Mouse (Mus musculus): ENCODE results near the gene Spindoc.
"Not testable (repeated sequence)": the region's sequence is repeated elsewhere in the genome, so short reads cannot be mapped to it uniquely, and the experiment has no call there.

Spindoc gene

DNA sequence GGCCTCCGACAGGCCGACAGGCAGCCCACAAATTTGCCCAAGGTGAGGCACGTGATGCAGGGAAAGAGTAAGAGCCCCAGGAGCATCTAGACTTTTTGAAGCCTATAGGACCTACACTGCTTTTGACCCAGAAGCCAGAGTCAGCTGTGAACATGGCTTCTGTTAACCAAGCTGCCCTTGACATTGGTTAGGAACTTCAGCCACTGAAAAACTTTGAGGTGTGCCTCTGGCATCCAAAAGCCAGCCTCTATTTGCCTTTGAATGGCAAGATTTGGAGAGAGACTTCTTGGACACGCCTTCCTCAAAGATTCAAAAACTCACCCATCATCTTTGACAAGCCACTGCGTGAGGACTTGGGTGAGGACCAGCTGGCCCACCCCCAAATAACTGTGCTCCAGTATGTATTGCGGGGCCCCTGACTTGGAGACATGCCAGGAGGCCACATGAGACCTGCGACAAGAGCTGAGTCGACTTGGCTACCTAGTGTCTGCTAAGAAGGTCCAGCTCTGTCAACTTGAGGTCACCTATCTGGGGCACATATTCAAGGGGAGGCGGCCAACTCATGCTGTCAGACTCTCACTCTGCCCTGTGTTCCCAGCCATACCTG, 21.9 kb upstream of the Spindoc start:
- ATAC-seq (ENCODE audit: insufficient number of reproducible peaks, low FRiP score, low TSS enrichment): no peak

GRCm38 (mm10) chr19:7400635-7401034, 17.8 kb upstream of the Spindoc start:
- ATAC-seq (ENCODE audit: insufficient number of reproducible peaks, low FRiP score, low TSS enrichment): no peak

GRCm38 (mm10) chr19:7398898-7399297, 16.1 kb upstream of the Spindoc start:
- not testable (repeated sequence) for ATAC-seq (ENCODE audit: insufficient number of reproducible peaks, low FRiP score, low TSS enrichment)

GRCm38 (mm10) chr19:7396867-7397826, 14.4 kb upstream of the Spindoc start:
- not testable (repeated sequence) for ATAC-seq (ENCODE audit: insufficient number of reproducible peaks, low FRiP score, low TSS enrichment)

DNA sequence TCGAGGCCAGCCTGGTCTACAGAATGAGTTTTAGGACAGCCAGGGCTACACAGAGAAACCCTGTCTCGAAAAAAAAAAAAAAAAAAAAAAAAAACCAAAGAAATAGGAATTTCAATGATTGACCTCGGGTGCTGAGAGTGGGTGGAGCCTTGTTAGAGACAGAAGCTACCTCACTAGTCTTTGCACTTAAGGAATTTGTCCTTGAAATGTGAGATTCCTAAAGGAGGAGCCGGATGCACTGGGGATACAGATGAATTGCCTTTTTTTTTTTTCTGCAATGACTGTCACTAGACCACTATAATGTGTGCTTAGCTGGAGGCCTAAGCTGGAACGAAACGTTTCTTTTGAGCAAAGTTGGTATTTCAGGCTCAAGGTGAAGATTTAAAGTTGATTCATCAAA, 5.7 kb upstream of the Spindoc start:
- no peak for ATAC-seq (ENCODE audit: insufficient number of reproducible peaks, low FRiP score, low TSS enrichment)

- no peak for ATAC-seq (ENCODE audit: insufficient number of reproducible peaks, low FRiP score, low TSS enrichment)
These were observed 3.2 kb upstream of the Spindoc start for GRCm38 (mm10) chr19:7386042-7386441.

DNA sequence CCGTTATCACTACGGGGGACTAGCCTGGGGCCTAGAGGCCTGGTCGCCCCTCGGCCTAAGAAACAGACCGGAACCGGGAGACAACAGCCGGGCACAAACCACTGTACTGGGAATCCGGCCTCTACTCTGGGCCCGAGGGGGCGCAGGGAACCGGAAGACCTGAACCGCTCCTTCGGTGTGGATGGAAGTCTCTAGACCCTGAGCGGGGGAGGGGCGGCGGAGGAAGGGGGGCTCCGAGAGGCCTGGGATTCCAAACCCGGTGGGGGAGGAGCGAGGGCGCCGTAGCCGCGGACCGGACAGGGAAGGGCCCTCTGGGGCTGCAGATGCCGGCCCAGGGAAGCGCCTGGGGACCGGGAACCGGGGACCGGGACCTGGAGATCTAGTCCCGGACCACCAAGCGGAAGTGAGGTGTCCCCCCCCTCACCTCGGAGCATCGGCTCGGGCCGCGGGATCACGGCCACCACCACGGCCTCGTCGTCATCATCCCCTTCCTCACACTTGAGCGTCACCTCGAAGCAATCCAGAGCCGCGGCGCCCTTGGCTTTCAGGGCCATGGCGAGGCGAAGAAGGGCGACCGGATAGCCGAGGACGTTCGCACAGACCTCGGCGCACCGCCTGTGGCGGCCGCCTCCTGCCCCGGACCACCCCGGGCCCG, 419 bp downstream of the Spindoc start:
- ATAC-seq (ENCODE audit: insufficient number of reproducible peaks, low FRiP score, low TSS enrichment): peak; percentile 36; the same call in 1 of the 2 replicates

DNA sequence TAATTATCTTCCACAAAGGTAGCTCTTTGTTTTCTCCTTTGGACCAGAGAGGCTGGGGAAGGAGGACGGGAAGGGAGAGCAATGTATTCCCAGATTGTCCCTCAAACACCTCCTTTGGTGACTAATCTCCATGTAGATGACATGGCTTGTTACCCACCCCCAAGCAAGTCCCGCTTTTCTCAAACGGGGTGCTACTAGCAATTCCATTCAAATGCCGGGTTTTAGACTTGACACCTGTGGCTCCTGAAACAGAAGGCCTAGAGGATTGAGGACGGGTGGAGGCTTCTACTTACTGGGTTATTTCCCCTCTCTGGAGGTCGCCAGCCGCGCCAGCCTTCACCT, 917 bp downstream of the Spindoc start:
- ATAC-seq (ENCODE audit: insufficient number of reproducible peaks, low FRiP score, low TSS enrichment): no peak

DNA sequence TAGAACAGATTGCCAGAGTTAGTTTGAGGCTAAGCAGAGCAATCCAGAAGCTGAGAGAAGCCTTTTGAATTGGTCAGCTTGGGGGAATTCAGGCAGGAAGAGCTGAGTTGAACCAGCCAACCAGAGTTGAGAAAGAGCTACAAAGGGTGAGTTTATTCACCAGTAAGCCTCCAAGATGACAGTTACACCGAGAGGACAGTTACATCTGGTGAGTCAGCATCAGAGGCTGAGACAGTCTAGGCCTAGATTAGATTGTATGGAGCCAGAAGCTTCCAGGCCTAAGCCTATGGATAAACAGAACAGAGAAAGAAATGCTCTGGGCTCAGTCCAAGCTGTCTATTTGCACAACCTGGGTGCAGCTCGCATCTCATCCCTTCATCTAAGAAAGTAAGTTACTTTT, 5.2 kb downstream of the Spindoc start:
- ATAC-seq (ENCODE audit: insufficient number of reproducible peaks, low FRiP score, low TSS enrichment): no peak

DNA sequence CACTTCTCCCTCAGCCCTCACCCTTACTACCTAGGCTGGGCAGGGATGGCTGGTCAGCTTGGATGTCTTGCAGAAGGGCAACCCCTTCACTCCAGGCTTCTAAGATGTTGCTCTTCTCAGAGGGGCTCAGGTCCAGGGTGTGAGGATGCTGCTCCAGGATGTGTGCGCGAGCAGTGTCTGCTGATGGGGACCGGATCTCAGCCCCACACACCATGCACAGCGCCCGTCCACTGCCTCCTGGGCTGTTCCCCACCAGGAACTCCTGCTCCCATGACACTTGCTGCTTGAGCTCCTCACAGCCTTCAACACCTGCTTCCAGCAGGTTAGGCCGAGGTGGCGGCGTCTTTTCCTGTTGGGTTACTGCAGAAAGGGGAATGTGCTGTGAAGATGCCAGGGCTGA, 8.3 kb downstream of the Spindoc start:
- no peak for ATAC-seq (ENCODE audit: insufficient number of reproducible peaks, low FRiP score, low TSS enrichment)

- ATAC-seq (ENCODE audit: insufficient number of reproducible peaks, low FRiP score, low TSS enrichment): not testable (repeated sequence)
These were observed 13.3 kb downstream of the Spindoc start for GRCm38 (mm10) chr19:7369469-7369868.

GRCm38 (mm10) chr19:7353636-7354035, 29.2 kb downstream of the Spindoc start:
- ATAC-seq (ENCODE audit: insufficient number of reproducible peaks, low FRiP score, low TSS enrichment): no peak

DNA sequence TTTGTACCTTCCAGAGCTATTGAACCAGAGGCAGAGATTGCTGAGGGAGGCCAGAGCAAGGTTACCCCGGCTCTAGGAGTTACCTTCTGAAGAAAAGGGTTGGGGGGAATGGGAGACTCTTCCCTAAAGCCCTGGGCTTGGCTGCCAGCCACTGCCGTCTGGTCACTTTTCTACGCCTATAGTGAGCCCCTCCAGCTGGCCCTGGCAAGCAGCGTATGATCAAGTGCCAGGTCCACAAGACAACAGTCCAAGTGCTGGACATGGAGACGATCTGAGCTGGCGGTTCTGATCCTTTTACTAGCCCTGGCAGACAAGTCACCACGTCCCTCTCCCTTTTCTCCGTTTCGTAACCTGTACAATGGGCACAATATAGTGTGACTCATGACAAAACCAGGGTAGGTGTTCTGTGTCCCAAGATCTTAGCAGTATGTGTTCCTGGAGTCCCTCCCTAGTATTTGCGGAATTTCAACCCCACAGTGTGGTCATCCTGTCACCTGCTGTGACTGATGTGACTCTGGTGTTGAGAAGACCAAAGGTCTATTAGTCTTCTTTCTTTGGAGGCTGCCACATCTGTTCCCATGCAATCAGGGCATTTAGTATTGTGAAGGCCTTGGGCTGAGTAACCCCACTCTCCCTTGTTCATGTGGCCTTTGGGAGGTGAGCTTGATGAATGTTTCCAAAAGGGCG, 29.8 kb downstream of the Spindoc start:
- ATAC-seq (ENCODE audit: insufficient number of reproducible peaks, low FRiP score, low TSS enrichment): no peak

GRCm38 (mm10) chr19:7349993-7350392, 32.8 kb downstream of the Spindoc start:
- no peak for ATAC-seq (ENCODE audit: insufficient number of reproducible peaks, low FRiP score, low TSS enrichment)

GRCm38 (mm10) chr19:7345235-7345755, 37.5 kb downstream of the Spindoc start:
- ATAC-seq (ENCODE audit: insufficient number of reproducible peaks, low FRiP score, low TSS enrichment): no peak

DNA sequence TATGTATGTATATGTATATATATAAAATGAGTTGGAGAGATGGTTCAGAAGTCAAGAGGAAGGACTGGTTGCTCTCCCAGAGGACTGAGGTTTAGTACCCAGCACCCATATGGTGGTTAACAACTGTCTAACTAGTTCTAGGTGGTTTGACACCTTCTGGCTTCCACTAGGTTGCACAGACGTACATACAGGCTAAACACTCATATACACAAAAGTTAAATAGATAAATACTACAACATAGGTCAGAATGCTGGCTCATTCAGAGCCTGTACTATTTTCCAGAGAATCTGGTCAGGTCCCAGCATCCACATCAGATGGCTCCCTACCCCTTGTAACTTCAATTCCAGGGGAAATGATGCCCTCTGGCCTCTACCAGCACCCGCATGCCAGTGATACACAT, 40.1 kb downstream of the Spindoc start:
- no peak for ATAC-seq (ENCODE audit: insufficient number of reproducible peaks, low FRiP score, low TSS enrichment)

DNA sequence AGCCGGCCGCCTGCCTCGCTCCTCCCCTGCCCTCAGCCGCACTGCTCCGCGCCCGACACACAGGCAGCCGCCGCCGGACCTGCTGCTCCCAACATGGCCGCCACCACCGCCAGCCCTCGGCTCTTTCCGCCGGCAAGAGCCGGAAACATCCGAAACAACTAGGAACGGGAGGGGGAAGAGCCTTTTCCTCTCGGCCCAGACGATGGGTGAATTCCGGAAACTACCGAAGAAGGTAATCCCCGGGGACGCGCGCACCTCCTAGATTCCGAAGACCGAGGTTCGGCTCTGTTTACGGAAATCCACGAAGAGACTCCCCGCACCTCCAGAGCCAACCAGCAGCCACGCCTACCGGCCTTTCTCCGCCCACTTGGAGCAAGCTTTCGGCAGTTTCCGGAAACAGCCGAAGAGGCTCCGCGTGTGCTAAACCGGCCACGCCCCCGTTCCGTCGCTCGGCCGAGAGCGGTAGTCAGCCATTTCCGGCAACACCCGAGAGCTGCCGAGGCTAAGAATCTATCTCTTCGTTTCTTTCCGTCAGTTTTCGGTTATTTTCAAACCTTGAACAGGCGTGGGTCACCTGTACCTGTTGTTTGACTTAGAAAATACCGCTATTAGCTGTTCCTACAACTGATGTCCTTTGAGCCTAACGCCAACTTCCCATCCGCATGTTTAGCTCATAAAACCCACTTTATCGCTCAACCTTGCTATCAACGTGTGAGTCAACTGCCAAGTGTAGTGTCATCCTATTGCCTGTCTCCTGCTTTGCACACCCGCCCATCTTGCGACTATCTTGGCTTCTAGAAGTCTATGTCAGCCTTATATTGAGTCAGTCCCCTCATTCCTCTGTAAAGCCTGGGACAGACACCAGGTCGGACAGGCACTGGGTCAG, 41.0 kb downstream of the Spindoc start, which contains the start of gene Mark2:
Mark2 (minus strand) TSS at position 349 of the 886 bp plus-strand sequence.
- peak; percentile 91 for ATAC-seq (ENCODE audit: insufficient number of reproducible peaks, low FRiP score, low TSS enrichment)

- ATAC-seq (ENCODE audit: insufficient number of reproducible peaks, low FRiP score, low TSS enrichment): peak; percentile 4; the same call in 1 of the 2 replicates
These were observed 41.9 kb downstream of the Spindoc start for GRCm38 (mm10) chr19:7340780-7341475.

DNA sequence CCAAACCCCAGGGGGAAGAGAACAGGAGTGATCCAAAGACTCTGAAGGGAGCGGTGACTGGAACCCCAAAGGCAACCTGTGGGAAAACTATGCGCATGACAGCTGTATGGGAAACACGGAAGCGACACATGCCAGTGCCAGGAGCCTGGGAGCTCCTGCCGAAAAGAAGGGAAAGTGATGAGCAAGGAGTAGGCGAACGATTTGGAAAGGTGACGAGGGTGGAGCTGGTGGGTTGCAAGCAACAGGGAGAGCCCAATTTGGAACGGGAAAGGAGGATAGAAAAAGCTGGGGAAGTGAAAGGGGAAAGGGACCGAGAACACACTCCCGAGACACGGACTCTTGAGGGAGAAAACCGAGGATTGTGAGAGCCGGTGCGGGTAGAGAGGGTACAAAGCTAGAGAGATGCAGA, 42.4 kb downstream of the Spindoc start:
- ATAC-seq (ENCODE audit: insufficient number of reproducible peaks, low FRiP score, low TSS enrichment): no peak
